Mouse (Mus musculus) E14TG2a.4 (cell line): ENCODE data around the gene Tcf7l2.

Experiments
- H3K27me3 ChIP-seq: 2 replicates; pipeline ENCODE4 v1.6.1; 2014; ENCODE audit warnings: low read length, control low read depth; ENCODE audit not compliant: insufficient read depth
- H3K36me3 ChIP-seq: 2 replicates; pipeline ENCODE4 v1.6.1; 2014; ENCODE audit warnings: low read length, control low read depth; ENCODE audit not compliant: insufficient read depth
- H3K4me1 ChIP-seq: replicated peaks from 2 replicates; pipeline ENCODE4 v1.6.1; 2014; ENCODE audit warnings: low read depth, low read length, control low read depth
- H3K4me3 ChIP-seq: replicated peaks from 2 replicates; pipeline ENCODE4 v1.5.1; 2014; ENCODE audit warnings: mild to moderate bottlenecking, low read length
- H3K9me3 ChIP-seq: 2 replicates; pipeline ENCODE4 v1.6.1; 2014; ENCODE audit warnings: low read length, control low read depth
- CTCF ChIP-seq: conservative IDR thresholded peaks from 2 replicates; pipeline ENCODE4 v1.5.1; 2014; ENCODE audit warnings: low read length
- NANOG ChIP-seq: IDR thresholded peaks from 2 replicates; pipeline ENCODE4 v1.6.1; 2014; ENCODE audit warnings: borderline replicate concordance, low read length, mixed read lengths
- POU5F1 ChIP-seq: IDR thresholded peaks from 2 replicates; pipeline ENCODE4 v1.6.1; 2014; ENCODE audit warnings: low read length, borderline replicate concordance

The Tcf7l2 gene

DNA sequence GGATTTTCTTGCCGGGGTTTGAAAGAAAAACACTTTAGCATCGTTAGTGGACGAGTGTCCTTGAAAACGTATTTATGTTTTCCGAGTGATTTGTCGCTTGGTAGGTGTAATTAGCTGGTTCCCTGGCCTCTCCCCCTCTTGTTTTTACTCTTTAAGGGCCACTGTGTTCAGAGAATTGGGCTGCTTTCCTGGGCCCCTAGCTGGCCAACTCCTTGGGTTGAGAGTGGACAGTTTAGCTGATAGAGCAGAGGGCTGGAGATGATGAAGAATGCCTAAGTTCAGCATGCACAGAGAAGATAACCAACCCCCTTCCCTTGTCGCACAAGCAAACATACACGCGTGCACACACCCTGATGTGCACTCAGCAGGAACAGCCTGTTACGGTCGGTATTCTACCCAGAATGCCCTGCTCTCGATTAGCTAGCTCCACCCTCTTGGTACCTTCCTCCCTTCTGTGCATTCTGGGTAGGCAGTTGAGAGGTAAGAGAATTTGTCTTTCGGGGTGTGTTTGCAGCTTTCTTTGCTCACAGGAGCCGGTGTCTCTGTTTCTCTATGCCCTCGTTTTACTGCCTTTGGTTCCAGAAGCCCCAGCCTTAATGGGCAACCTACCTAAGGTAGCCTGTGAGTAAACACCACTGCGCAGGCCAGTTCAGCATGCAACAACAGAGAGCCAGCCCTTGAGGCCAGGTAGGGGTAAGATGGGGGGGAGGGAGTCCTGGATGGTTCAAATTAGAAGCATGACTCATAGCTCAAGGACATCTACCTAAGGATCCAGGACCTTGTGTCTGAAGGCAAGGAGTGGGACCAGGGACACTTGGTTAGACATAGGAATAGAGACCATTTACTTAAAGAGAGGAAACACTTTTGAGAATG is 199.9 kb downstream of the Tcf7l2 start:
- Histone ChIP-seq H3K4me1 (peaks cover 5% of the 10 kb centered on the region; the same call in 1 of the 2 replicates), H3K36me3 (no peaks in the 10 kb centered on the region), H3K27me3 (no peaks in the 10 kb centered on the region), H3K4me3 (no peak overlapping the region), H3K9me3 (peaks cover 6% of the 10 kb centered on the region; the same call in 1 of the 2 replicates)
- TF ChIP-seq CTCF: no peak
- TF ChIP-seq NANOG: no peak
- TF ChIP-seq POU5F1: no peak

DNA sequence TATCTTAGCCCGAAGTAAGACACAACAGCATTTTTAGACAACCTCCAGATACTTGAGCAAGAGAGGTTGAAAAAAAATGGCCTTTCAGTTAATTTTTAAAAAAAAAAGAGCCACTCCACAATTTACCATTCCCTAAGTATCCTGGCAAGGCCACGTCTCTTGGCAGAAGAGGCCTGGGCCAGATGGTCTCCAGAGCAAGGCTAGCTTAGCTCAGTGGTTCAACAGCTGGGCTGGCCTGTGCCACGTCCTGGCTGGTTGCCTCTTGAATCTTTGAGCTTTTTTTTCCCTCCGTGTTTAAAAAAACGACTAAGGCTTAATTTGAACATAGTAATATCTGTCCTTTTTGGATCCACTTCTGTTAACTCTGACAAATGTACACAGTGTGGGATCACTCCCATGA is 209.8 kb downstream of the Tcf7l2 start:
- Histone ChIP-seq H3K4me3 (no peak overlapping the region), H3K9me3 (no peaks in the 10 kb centered on the region), H3K36me3 (no peaks in the 10 kb centered on the region), H3K4me1 (no peaks in the 10 kb centered on the region), H3K27me3 (no peaks in the 10 kb centered on the region)
- TF ChIP-seq CTCF (no peak), POU5F1 (no peak), NANOG (no peak)

DNA sequence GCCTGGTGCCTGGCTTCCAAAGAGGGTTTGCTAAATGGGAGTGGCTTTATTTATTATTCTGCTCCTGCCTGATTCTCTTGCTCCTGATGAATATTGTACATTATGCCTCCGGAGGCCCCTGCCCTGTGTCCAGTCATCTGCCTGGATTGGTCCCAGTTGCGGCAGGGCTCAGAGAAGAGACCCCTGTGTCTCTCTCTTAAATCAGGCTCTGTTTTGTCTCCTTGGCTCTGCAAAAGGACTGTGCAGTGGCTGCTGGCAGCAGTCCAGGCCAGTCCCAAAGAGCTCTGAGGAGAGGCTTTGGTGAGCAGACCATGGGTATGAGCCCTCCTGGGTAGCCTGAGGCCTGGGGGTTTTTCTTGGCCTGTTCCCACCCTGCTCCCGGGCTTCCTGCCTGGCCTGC is 211.6 kb downstream of the Tcf7l2 start:
- H3K4me3 ChIP-seq: no peak overlapping the region
- H3K9me3 ChIP-seq: no peaks in the 10 kb centered on the region
- H3K4me1 ChIP-seq: no peaks in the 10 kb centered on the region
- no peaks in the 10 kb centered on the region for H3K36me3 ChIP-seq
- TF ChIP-seq POU5F1 (no peak), NANOG (no peak), CTCF (no peak)
- H3K27me3 ChIP-seq: no peaks in the 10 kb centered on the region

DNA sequence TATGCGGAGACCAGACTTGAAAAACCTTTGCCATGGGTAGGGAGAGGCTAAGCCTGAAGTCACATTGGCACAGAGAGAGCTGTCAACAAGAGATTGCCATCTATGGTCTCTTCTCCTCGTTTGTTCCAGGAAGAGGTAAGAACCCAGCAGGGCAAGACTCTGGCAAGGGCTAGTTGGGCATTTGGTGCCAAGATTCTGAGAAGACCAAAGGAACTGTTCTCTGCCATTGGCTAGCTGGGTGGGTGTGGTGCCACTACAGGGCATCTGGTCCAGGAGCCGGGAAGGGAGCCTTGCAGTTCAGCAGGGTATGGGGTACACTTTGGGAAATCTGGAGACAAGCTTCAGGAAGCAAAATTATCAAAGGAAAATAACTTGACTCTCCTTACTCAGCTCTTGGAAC is 213.5 kb downstream of the Tcf7l2 start:
- Histone ChIP-seq H3K4me3 (no peak overlapping the region), H3K27me3 (no peaks in the 10 kb centered on the region), H3K9me3 (peaks cover 4% of the 10 kb centered on the region; the same call in 1 of the 2 replicates), H3K4me1 (no peaks in the 10 kb centered on the region), H3K36me3 (no peaks in the 10 kb centered on the region)
- TF ChIP-seq CTCF (no peak), NANOG (no peak), POU5F1 (no peak)

DNA sequence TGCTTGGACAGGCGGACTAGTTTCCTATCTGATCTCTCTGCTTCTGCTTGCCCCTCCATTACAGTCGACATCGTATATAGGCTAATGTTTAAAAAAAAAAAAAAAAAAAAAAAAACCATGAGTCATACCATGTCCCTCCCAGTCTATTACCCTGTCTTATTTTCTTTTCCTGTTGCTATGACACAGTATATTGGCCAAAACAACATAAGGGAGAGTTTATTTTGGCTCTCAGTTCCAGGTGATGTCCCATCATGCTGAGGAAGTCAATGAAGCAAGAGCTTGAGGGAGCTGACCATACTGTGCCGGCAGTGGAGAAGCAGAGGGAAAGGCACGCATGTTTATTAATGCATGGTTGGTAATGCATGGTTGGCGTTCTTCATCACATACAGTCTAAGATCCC is 215.1 kb downstream of the Tcf7l2 start:
- TF ChIP-seq CTCF: no peak
- TF ChIP-seq POU5F1: no peak
- TF ChIP-seq NANOG: no peak
- H3K4me3 ChIP-seq: no peak overlapping the region
- no peaks in the 10 kb centered on the region for H3K4me1 ChIP-seq
- no peaks in the 10 kb centered on the region for H3K36me3 ChIP-seq
- H3K27me3 ChIP-seq: no peaks in the 10 kb centered on the region
- peaks cover 4% of the 10 kb centered on the region; the same call in 1 of the 2 replicates for H3K9me3 ChIP-seq

DNA sequence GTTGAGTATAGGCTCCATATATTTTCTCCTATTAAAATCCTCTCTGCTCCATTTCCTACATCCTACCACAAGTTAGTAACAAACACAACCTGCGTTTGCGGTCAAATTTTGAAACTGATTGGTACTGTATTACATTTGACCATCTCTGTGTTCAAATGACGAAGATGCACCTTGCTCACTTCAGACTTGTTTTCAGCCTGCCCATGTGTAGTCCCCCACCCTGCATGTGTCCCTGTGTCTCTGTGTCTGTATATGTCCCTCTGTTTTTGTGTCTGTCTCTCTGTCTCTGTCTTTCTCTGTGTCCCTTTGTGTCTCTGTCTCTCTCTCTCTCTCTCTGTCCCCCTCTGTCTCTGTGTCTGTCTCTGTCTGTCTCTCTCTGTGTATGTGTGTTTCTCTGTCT is 222.8 kb downstream of the Tcf7l2 start:
- Histone ChIP-seq H3K4me1 (no peaks in the 10 kb centered on the region), H3K36me3 (no peaks in the 10 kb centered on the region), H3K9me3 (peaks cover 11% of the 10 kb centered on the region), H3K27me3 (no peaks in the 10 kb centered on the region), H3K4me3 (no peak overlapping the region)
- TF ChIP-seq POU5F1: no peak
- TF ChIP-seq CTCF: no peak
- no peak for TF ChIP-seq NANOG

DNA sequence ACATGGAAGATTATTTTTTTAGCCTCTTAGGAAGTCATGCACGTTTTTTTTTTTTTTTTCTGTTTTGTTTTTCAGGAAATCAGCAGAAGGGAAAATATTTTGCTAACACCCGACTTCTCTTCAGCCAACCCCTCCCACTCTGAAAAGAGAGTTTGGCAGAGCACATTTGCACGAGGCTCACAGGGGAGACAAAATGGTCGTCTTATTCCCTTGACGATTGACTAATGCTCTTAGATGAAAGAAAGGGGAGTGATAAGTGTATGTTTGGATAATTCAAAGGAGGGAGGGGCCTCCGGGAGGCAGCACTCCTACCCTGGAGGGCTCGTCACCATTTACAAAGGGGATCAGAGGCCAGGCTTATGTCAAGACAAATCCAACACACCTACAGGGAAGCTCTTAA is 224.4 kb downstream of the Tcf7l2 start:
- Histone ChIP-seq H3K9me3 (peaks cover 10% of the 10 kb centered on the region), H3K4me1 (no peaks in the 10 kb centered on the region), H3K36me3 (no peaks in the 10 kb centered on the region), H3K27me3 (no peaks in the 10 kb centered on the region), H3K4me3 (no peak overlapping the region)
- TF ChIP-seq CTCF (no peak), POU5F1 (no peak), NANOG (no peak)

DNA sequence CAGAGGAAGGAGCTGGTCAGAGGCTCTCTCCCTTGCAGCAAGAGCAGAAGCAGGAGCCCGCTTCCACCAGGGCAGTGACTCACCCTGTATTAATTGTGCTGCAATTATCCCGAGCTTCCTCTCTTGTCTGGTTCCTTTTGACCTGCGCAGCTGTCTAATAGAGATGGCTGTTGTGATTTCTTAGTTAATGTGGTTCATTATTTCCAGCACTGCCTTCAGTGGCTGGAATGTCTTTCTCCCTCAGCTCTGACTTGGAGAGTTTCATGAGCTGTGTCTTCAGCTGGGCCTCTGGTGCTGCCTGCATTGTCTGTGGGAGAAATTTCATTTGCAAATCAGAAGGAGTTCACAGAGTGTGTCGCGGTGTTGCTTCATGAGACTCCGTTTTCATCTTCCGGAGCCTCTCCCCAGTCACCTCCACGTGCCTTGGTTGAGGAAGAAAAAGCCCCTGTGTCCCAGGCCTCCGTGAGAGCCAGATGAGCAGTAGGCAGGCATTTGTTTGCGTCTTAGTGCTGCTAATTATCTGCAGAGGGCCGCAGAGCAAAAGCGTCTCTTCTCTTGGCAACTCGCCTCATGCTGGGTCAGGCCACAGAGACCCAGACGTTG is 228.4 kb downstream of the Tcf7l2 start:
- TF ChIP-seq POU5F1 (no peak), CTCF (no peak), NANOG (no peak)
- H3K9me3 ChIP-seq: peaks cover 12% of the 10 kb centered on the region
- H3K36me3 ChIP-seq: no peaks in the 10 kb centered on the region
- no peak overlapping the region for H3K4me3 ChIP-seq
- H3K27me3 ChIP-seq: no peaks in the 10 kb centered on the region
- no peaks in the 10 kb centered on the region for H3K4me1 ChIP-seq

DNA sequence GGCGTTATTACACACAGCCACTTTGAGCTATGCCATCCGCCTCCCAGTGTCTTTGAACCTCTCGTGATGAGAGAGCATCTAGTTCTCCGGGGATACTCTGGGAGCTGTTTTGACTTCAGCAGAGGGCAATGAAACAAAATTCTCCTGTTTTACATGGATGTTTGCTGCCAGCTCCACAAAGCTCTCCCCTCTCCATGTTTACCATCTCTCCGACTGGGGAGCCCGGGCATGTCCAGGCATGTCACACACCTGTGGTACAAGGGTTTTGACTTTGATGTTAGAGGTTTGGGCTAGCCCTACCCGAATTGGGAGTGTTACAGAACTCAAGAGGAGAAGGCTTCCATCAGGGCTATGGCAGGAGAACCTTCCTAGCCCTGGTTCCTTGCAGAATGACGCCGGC is 234.5 kb downstream of the Tcf7l2 start:
- TF ChIP-seq POU5F1: no peak
- TF ChIP-seq CTCF: no peak
- TF ChIP-seq NANOG: no peak
- Histone ChIP-seq H3K4me3 (no peak overlapping the region), H3K27me3 (no peaks in the 10 kb centered on the region), H3K9me3 (peaks cover 28% of the 10 kb centered on the region), H3K4me1 (no peaks in the 10 kb centered on the region), H3K36me3 (peaks cover 5% of the 10 kb centered on the region; the same call in 1 of the 2 replicates)
